Mouse (Mus musculus): ENCODE data around the gene Izumo1r.

DNA sequence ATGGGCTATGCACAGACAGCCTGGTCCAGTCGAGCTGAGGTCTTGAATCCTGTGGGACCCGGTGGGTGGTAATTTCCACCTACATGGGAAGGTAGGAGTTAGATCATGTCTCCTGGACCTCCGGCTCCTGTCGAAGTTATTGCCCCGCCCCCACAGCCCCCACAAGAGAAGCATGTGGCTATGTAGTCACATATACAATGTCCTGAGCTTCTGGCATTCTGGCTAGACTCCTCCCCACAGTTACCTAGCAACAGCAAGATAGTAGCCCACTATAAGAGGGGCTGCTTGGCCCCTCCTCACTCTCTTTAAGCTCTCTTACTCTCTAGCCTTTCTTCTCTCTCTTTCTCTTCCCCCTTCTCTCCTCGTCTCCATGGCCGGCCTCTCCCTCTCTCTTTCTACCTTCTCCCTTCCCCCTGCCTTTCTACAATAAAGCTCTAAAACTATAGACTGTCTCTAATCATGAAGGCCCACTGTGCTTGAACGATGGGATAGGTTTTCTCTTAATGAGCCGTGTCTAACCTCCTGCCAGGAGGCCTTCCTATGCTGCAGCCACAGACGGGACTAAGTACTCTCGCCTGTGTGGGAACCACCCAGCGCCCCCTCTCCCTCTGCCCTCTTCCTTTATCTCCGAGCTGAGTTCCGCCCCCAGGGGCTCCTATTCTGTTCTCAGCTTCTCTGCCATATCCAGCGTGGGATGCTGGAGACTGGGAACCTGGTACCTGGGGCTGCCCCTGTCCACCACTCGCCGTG is 31.4 kb downstream of the Izumo1r start:
- TF ChIP-seq USF1 (IDR thresholded peaks at IDR 0.05; ENCODE audit: low read depth, low read length) (no peak), MEF2A (IDR thresholded peaks at IDR 0.05; ENCODE audit: borderline replicate concordance, low read depth, low read length) (no peak)
